8 mouse cellular contexts compared by ENCODE assay signal in genomic region chr19:14635213-14635928, GRCm38 (mm10). TPM values are rescaled to one million over a fixed set of nuclear protein-coding genes. Genes with fewer than 3 reads are reported as not detected.
DNase-seq lines count a peak whose midpoint lies in the region; ATAC-seq lines count a peak whose summit lies in the region.

No protein-coding gene starts in this region.

- H3K4me3 ChIP-seq in stomach, embryonic 16.5 days (replicated peaks; ENCODE audit: low read length), result no peak overlapping the region
- no peak overlapping the region for H3K4me3 ChIP-seq in midbrain, embryonic 16.5 days (ENCODE audit: low read depth, low read length)

- H3K4me1 ChIP-seq in stomach, embryonic 16.5 days (ENCODE audit: control insufficient read depth, insufficient read depth, low read length), result no peaks in the 10 kb centered on the region
- no peaks in the 10 kb centered on the region; the same call in 1 of the 2 replicates for H3K4me1 ChIP-seq in midbrain, embryonic 16.5 days (ENCODE audit: control insufficient read depth, insufficient read depth, low read length)

- WGBS in stomach, embryonic 16.5 days, result 35% methylated on average over 10 of the region's 10 CpGs
- WGBS in midbrain, embryonic 16.5 days, result 66% methylated on average over 10 of the region's 10 CpGs

- DNase-seq in frontal cortex, postnatal 25 days (ENCODE audit: low spot score in 2 of 2), result no peak
- peak; percentile 19 for DNase-seq in thymus, postnatal 14 days
- DNase-seq in thymus, postnatal 36 days, result no peak
- peak; percentile 46 for DNase-seq in kidney, postnatal 14 days
- no peak for DNase-seq in spleen, postnatal 36 days (ENCODE audit: low spot score in 2 of 2)

- ATAC-seq in frontal cortex, adult (ENCODE audit: low TSS enrichment), result peak; percentile 94
- 0 out of 2 replicates have a peak, but pooled peaks have one; percentile 37 for ATAC-seq in stomach, embryonic 16.5 days (ENCODE audit: insufficient read depth, low FRiP score)
- no peak for ATAC-seq in midbrain, embryonic 16.5 days

- no peak overlapping the region; the same call in 1 of the 2 replicates for H3K27ac ChIP-seq in stomach, embryonic 16.5 days (ENCODE audit: low read length)
- no peak overlapping the region for H3K27ac ChIP-seq in midbrain, embryonic 16.5 days (ENCODE audit: low read length)

- H3K36me3 ChIP-seq in stomach, embryonic 16.5 days (ENCODE audit: control insufficient read depth, insufficient read depth, low read length), result no peaks in the 10 kb centered on the region
- no peaks in the 10 kb centered on the region for H3K36me3 ChIP-seq in midbrain, embryonic 16.5 days (ENCODE audit: control insufficient read depth, insufficient read depth, low read length)

- H3K27me3 ChIP-seq in stomach, embryonic 16.5 days (ENCODE audit: control insufficient read depth, insufficient read depth, low read length), result no peaks in the 10 kb centered on the region
- no peaks in the 10 kb centered on the region for H3K27me3 ChIP-seq in midbrain, embryonic 16.5 days (ENCODE audit: control insufficient read depth, insufficient read depth, low read depth, low read length)

- H3K4me2 ChIP-seq in stomach, embryonic 16.5 days (ENCODE audit: low read depth, low read length), result no peak overlapping the region
- no peak overlapping the region for H3K4me2 ChIP-seq in midbrain, embryonic 16.5 days (ENCODE audit: low read length)

- no peak overlapping the region for H3K9ac ChIP-seq in stomach, embryonic 16.5 days (ENCODE audit: low read length)
- no peak overlapping the region for H3K9ac ChIP-seq in midbrain, embryonic 16.5 days (ENCODE audit: low read depth, low read length)

- no peaks in the 10 kb centered on the region for H3K9me3 ChIP-seq in stomach, embryonic 16.5 days (replicated peaks; ENCODE audit: control insufficient read depth, low read length)
- no peaks in the 10 kb centered on the region for H3K9me3 ChIP-seq in midbrain, embryonic 16.5 days (replicated peaks; ENCODE audit: control insufficient read depth, low read length, poor library complexity, severe bottlenecking)

RNA-seq across cellular contexts. Expression of gene Tle4, which starts 37.5 kb away (rescaled TPM):
- polyA plus RNA-seq in stomach, embryonic 16.5 days (2015; fragmentation: Nextera tagmentation; extraction: Ambion mirVana), result 10.6 and 10.9 TPM in 2 replicates
- 26.7 and 30.8 TPM in 2 replicates for polyA plus RNA-seq in midbrain, embryonic 16.5 days (2015; fragmentation: Nextera tagmentation; extraction: Ambion mirVana)

Comparison
In these comparisons a context has a peak if more than half of its experiments do, and no peak if none do; other contexts are left out.
1. DNase-seq: peak in thymus, postnatal 14 days (single experiment) and kidney, postnatal 14 days (single experiment); none in frontal cortex, postnatal 25 days (0 of 2), thymus, postnatal 36 days (0 of 2) and spleen, postnatal 36 days (0 of 2).